In the genomic region with DNA sequence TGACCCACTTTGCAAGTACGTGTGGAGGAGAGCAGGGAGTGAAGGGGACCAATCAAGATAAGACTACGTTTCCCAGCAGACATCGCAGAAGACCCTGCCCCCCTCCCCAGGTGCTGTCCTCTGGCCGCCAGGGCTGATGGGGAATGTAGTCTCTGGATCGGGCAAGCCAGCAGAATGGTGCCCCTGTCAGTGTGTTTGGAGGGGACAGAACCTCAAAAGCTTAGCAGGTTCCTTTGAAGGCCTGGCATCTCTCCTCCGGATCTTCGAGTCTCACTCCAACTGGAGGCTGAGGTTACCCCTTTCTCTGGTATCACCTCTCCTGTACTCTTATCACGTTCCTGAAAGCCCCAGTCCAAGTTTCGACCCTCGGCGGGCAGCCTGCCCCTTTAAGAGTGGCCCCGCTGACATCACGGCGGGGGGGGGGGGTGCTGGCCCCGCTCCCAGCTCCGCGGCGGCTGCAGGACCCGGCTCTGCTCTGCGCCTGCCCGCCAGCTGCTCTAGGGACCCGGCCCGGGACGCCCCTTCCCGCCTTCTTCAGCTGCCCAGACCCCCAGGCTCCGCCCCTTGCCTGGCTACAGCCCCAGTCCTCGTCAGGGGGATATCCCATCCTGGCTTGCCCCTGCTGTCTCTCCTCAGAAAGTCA, we compare ENCODE assay signal across 8 mouse cellular contexts. TPM values are rescaled to one million over a fixed set of nuclear protein-coding genes. Genes with fewer than 3 reads are reported as not detected.
DNase-seq lines count a peak whose midpoint lies in the region; ATAC-seq and TF ChIP-seq lines count a peak whose summit lies in the region.

No protein-coding gene starts in this region.

- H3K9ac ChIP-seq in hindbrain, embryonic 15.5 days, result peak overlapping the region; percentile 88

- ATAC-seq in Patski, result peak; percentile 49
- ATAC-seq in hindbrain, embryonic 15.5 days (ENCODE audit: low FRiP score, low read depth), result peak; percentile 91
- no peak for ATAC-seq in erythroid progenitor cell, adult 5-6 weeks (replicated peaks; ENCODE audit: low FRiP score, poor library complexity, severe bottlenecking)

- H3K36me3 ChIP-seq in hindbrain, embryonic 15.5 days, result 0 out of 2 replicates have a peak, but pooled peaks cover 6% of the 10 kb centered on the region

- H3K4me3 ChIP-seq in gastrocnemius, adult 2 months, result peak overlapping the region; percentile 73
- H3K4me3 ChIP-seq in hindbrain, embryonic 15.5 days, result peak overlapping the region; percentile 88

- peaks cover 4% of the 10 kb centered on the region for H3K27me3 ChIP-seq in Patski
- H3K27me3 ChIP-seq in hindbrain, embryonic 15.5 days, result peaks cover 13% of the 10 kb centered on the region

- peak overlapping the region; percentile 67 for H3K4me2 ChIP-seq in hindbrain, embryonic 15.5 days

- WGBS in hindbrain, embryonic 15.5 days, result under 1% methylated on average over 24 of the region's 27 CpGs

- DNase-seq in Patski (ENCODE audit: low read depth, low spot score), result no peak
- peak; percentile 77 to 83 for DNase-seq in cerebellum, postnatal 36 days
- DNase-seq in gastrocnemius, adult 2 months, result peak; percentile 80
- peak; percentile 85 for DNase-seq in left cerebral cortex, adult 11 months (ENCODE audit: low spot score)
- peak; percentile 17 for DNase-seq in lung, postnatal 36 days
- peak; percentile 87 for DNase-seq in right cerebral cortex, postnatal 25 days

- in situ Hi-C loops in Patski (cut with MboI; ENCODE audit: low pct_unique_long_range_greater_than_20kb), result no loop called here

- peak overlapping the region; percentile 73 for H3K27ac ChIP-seq in gastrocnemius, adult 2 months
- H3K27ac ChIP-seq in hindbrain, embryonic 15.5 days (replicated peaks), result peak overlapping the region; percentile 87

- POLR2A ChIA-PET in Patski (lab: Charles Lee), result interaction anchor here (0.6 kb wide), 1 partner anchor 241 kb away, joined by 3 read pairs; no protein-coding TSS in a partner anchor

- H3K4me1 ChIP-seq in hindbrain, embryonic 15.5 days (replicated peaks), result peaks cover 28% of the 10 kb centered on the region

- no peaks in the 10 kb centered on the region for H3K9me3 ChIP-seq in hindbrain, embryonic 15.5 days

- intact Hi-C loops in gastrocnemius, adult 2 months (cut with DNase I), result loop anchor here (5.0 to 10.0 kb wide), 3 partner anchors 46 to 286 kb away; a partner anchor contains a TSS

- CTCF ChIA-PET in Patski (lab: Charles Lee), result interaction anchor here (0.8 to 2.9 kb wide), 4 partner anchors 10 to 117 kb away, joined by 3 to 10 read pairs (median 4); no protein-coding TSS in a partner anchor

- TF ChIP-seq CTCF in Patski (IDR thresholded peaks at IDR 0.05), result no peak
- no peak for TF ChIP-seq CTCF in gastrocnemius, adult 2 months (IDR thresholded peaks at IDR 0.05)

RNA-seq across cellular contexts. Expression of a gene that starts 1.1 kb away (rescaled TPM):
- polyA plus RNA-seq in Patski (2021), result 5.2 TPM
- total RNA-seq in gastrocnemius, adult 2 months (2021), result 10 to 100 TPM in 1 of 2 experiments, 1 to 10 TPM in 1; 8.4 to 16.2 TPM
- polyA plus RNA-seq in hindbrain, embryonic 15.5 days (2015; fragmentation: Nextera tagmentation; extraction: Ambion mirVana), result 3.9 and 4.1 TPM in 2 replicates
- total RNA-seq in erythroid progenitor cell, adult 5-6 weeks (2015; ENCODE audit: low replicate concordance), result not detected in 2 replicates
- total RNA-seq in erythroid progenitor cell, adult 5-6 weeks (2017; ENCODE audit: low replicate concordance), result 2.1 TPM in 1 of 2 replicates, not detected in the other

RNA-seq across cellular contexts. Expression of a gene that starts 42.7 kb away (rescaled TPM):
- polyA plus RNA-seq in Patski (2021), result 4.7 TPM
- total RNA-seq in gastrocnemius, adult 2 months (2021), result under 1 TPM; 0.78 to 0.84 TPM
- polyA plus RNA-seq in hindbrain, embryonic 15.5 days (2015; fragmentation: Nextera tagmentation; extraction: Ambion mirVana), result 2.0 and 2.1 TPM in 2 replicates
- 0.84 and 6.8 TPM in 2 replicates for total RNA-seq in erythroid progenitor cell, adult 5-6 weeks (2015; ENCODE audit: low replicate concordance)
- not detected in 2 replicates for total RNA-seq in erythroid progenitor cell, adult 5-6 weeks (2017; ENCODE audit: low replicate concordance)

RNA-seq across cellular contexts. Expression of a gene that starts 42.8 kb away (rescaled TPM):
- polyA plus RNA-seq in Patski (2021), result 76.4 TPM
- 10 to 100 TPM; 17.8 to 37.2 TPM for total RNA-seq in gastrocnemius, adult 2 months (2021)
- 37.8 and 40.7 TPM in 2 replicates for polyA plus RNA-seq in hindbrain, embryonic 15.5 days (2015; fragmentation: Nextera tagmentation; extraction: Ambion mirVana)
- total RNA-seq in erythroid progenitor cell, adult 5-6 weeks (2015; ENCODE audit: low replicate concordance), result 12.6 and 13.0 TPM in 2 replicates
- total RNA-seq in erythroid progenitor cell, adult 5-6 weeks (2017; ENCODE audit: low replicate concordance), result 5.3 and 6.4 TPM in 2 replicates

RNA-seq across cellular contexts. Expression of a gene that starts 58.8 kb away (rescaled TPM):
- polyA plus RNA-seq in Patski (2021), result 1.7 TPM
- not detected for total RNA-seq in gastrocnemius, adult 2 months (2021)
- 11.5 and 14.6 TPM in 2 replicates for polyA plus RNA-seq in hindbrain, embryonic 15.5 days (2015; fragmentation: Nextera tagmentation; extraction: Ambion mirVana)
- not detected in 2 replicates for total RNA-seq in erythroid progenitor cell, adult 5-6 weeks (2015; ENCODE audit: low replicate concordance)
- total RNA-seq in erythroid progenitor cell, adult 5-6 weeks (2017; ENCODE audit: low replicate concordance), result not detected in 2 replicates
